In genomic region chr15:86057908-86058307, GRCm38 (mm10) we compare ENCODE assay signal across 8 mouse cellular contexts. TPM values are rescaled to one million over a fixed set of nuclear protein-coding genes. Genes with fewer than 3 reads are reported as not detected.
DNase-seq lines count a peak whose midpoint lies in the region; ATAC-seq lines count a peak whose summit lies in the region.

No protein-coding gene starts in this region.

- peaks cover 11% of the 10 kb centered on the region; the same call in 1 of the 2 replicates for H3K36me3 ChIP-seq in forebrain, embryonic 10.5 days (replicated peaks)
- H3K36me3 ChIP-seq in liver, embryonic 11.5 days (ENCODE audit: control insufficient read depth, insufficient read depth, low read length): no peaks in the 10 kb centered on the region

- peak overlapping the region; percentile 91 for H3K4me3 ChIP-seq in forebrain, embryonic 10.5 days
- H3K4me3 ChIP-seq in liver, embryonic 11.5 days (ENCODE audit: low read depth, low read length): peak overlapping the region; percentile 94

- ATAC-seq in liver, embryonic 11.5 days (replicated peaks; ENCODE audit: low FRiP score): no peak
- ATAC-seq in frontal cortex, adult (ENCODE audit: low TSS enrichment): no peak

- no peaks in the 10 kb centered on the region for H3K9me3 ChIP-seq in forebrain, embryonic 10.5 days
- no peaks in the 10 kb centered on the region for H3K9me3 ChIP-seq in liver, embryonic 11.5 days (ENCODE audit: control insufficient read depth, low read length)

- peaks cover 15% of the 10 kb centered on the region for H3K27me3 ChIP-seq in forebrain, embryonic 10.5 days (ENCODE audit: poor library complexity, severe bottlenecking)
- H3K27me3 ChIP-seq in liver, embryonic 11.5 days (replicated peaks; ENCODE audit: control insufficient read depth, insufficient read depth, low read length): no peaks in the 10 kb centered on the region

- peak; percentile 74 for DNase-seq in cerebellum, adult 9-10 months
- DNase-seq in cerebellum, postnatal 4 days (ENCODE audit: low spot score in 2 of 2): no peak
- peak; percentile 33 for DNase-seq in 416B (ENCODE audit: low read depth)
- DNase-seq in forebrain, embryonic 10.5 days (ENCODE audit: extremely low spot score, low spot score): no peak
- DNase-seq in liver, embryonic 11.5 days (ENCODE audit: low spot score): no peak
- no peak for DNase-seq in urinary bladder, postnatal 14 days (ENCODE audit: low spot score)
- no peak for DNase-seq in thymus, postnatal 25 days

- WGBS in forebrain, embryonic 10.5 days: 8% methylated on average over 7 of the region's 7 CpGs
- 12% methylated on average over 7 of the region's 7 CpGs for WGBS in liver, embryonic 11.5 days

- peak overlapping the region; percentile 98 for H3K4me2 ChIP-seq in liver, embryonic 11.5 days

- peak overlapping the region; percentile 96 for H3K27ac ChIP-seq in forebrain, embryonic 10.5 days
- peak overlapping the region; percentile 92; the same call in 1 of the 2 replicates for H3K27ac ChIP-seq in liver, embryonic 11.5 days (ENCODE audit: low read depth, low read length)

- H3K9ac ChIP-seq in liver, embryonic 11.5 days (ENCODE audit: low read depth, low read length): peak overlapping the region; percentile 97

- H3K4me1 ChIP-seq in forebrain, embryonic 10.5 days: peaks cover 49% of the 10 kb centered on the region
- H3K4me1 ChIP-seq in liver, embryonic 11.5 days (replicated peaks; ENCODE audit: control insufficient read depth, insufficient read depth, low read length): peaks cover 68% of the 10 kb centered on the region

RNA-seq across cellular contexts. Expression of gene Gramd4, which starts 0.4 kb away (rescaled TPM):
- 13.9 and 16.2 TPM in 2 replicates for polyA plus RNA-seq in forebrain, embryonic 10.5 days (2016; fragmentation: Nextera tagmentation; extraction: Ambion mirVana)
- 12.6 and 13.9 TPM in 2 replicates for polyA plus RNA-seq in liver, embryonic 11.5 days (2014; fragmentation: Nextera tagmentation; extraction: Ambion mirVana)

RNA-seq across cellular contexts. Expression of gene Celsr1, which starts 24.3 kb away (rescaled TPM):
- polyA plus RNA-seq in forebrain, embryonic 10.5 days (2016; fragmentation: Nextera tagmentation; extraction: Ambion mirVana): 2.4 and 2.6 TPM in 2 replicates
- 0.53 and 1.4 TPM in 2 replicates for polyA plus RNA-seq in liver, embryonic 11.5 days (2014; fragmentation: Nextera tagmentation; extraction: Ambion mirVana)

Comparison
In these comparisons a context has a peak if more than half of its experiments do, and no peak if none do; other contexts are left out.
1. DNase-seq: peak in cerebellum, adult 9-10 months (single experiment) and 416B (single experiment); none in cerebellum, postnatal 4 days (0 of 2), forebrain, embryonic 10.5 days (single experiment), liver, embryonic 11.5 days (single experiment), urinary bladder, postnatal 14 days (single experiment) and thymus, postnatal 25 days (single experiment).